Mouse (Mus musculus): Measurements from ENCODE around the gene Prdm16. TPM values are rescaled to one million over a fixed set of nuclear protein-coding genes. Genes with fewer than 3 reads are reported as not detected.

The Prdm16 gene
- polyA plus RNA-seq, 1 experiment from 2014 or later: 21.8 TPM

GRCm38 (mm10) chr4:154478933-154479613 is 157.6 kb downstream of the Prdm16 start:
- ATAC-seq (ENCODE audit: insufficient number of reproducible peaks, low FRiP score): peak; percentile 16; the same call in 1 of the 2 replicates
- Histone ChIP-seq H3K4me3 (no peak overlapping the region), H3K27ac (ENCODE audit: poor library complexity, severe bottlenecking) (peak overlapping the region; percentile 48; the same call in 1 of the 2 replicates), H3K4me1 (replicated peaks) (peaks cover 69% of the 10 kb centered on the region), H3K36me3 (no peaks in the 10 kb centered on the region), H3K4me2 (no peak overlapping the region), H3K27me3 (replicated peaks) (peaks cover 30% of the 10 kb centered on the region), H3K9ac (no peak overlapping the region), H3K9me3 (replicated peaks) (no peaks in the 10 kb centered on the region)
- WGBS: 41% methylated on average over 8 of the region's 8 CpGs

DNA sequence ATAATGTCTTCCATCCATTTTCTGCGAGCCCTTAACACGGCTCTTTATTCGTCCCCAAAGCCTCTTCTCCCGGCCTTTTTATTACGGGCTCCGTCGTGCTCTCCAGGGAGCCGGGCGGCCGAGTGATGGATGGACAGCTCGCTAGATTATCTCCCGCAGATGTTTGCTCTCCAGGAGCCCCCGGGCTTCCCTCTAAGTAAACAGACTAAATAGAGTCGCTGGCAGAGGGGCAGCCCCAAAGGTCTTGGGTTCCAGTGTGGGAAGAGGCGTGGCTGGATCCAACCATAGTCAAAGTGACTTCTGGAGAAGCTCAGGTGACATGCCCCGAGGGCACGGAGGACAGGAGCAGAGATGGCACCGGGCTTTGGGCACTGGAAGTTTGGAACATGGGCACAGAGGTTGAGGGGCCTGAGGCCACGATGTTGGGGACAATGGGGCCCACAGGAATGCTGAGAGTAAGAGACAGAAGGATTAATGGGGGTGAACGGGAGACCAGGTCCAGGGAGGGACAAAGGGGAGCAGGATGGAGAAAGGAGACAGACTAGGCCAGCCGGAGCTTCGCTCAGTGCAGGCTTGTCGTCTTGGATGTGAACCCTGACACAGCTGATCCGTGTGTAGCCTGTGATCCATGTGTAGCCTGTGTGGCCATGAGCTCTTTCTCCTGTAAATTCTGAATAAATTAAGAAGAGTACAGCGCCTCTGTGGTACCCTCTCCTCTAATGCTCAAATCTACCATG is 162.9 kb downstream of the Prdm16 start:
- no peak for ATAC-seq (ENCODE audit: insufficient number of reproducible peaks, low FRiP score)
- Histone ChIP-seq H3K4me2 (no peak overlapping the region), H3K4me3 (no peak overlapping the region), H3K4me1 (replicated peaks) (peaks cover 46% of the 10 kb centered on the region), H3K36me3 (no peaks in the 10 kb centered on the region), H3K27me3 (replicated peaks) (peaks cover 47% of the 10 kb centered on the region), H3K9me3 (replicated peaks) (no peaks in the 10 kb centered on the region), H3K27ac (ENCODE audit: poor library complexity, severe bottlenecking) (no peak overlapping the region), H3K9ac (no peak overlapping the region)
- 22% methylated on average over 25 of the region's 25 CpGs for WGBS

GRCm38 (mm10) chr4:154472569-154472968 is 164.1 kb downstream of the Prdm16 start:
- Histone ChIP-seq H3K27me3 (replicated peaks) (peaks cover 49% of the 10 kb centered on the region), H3K4me1 (replicated peaks) (peaks cover 41% of the 10 kb centered on the region), H3K4me3 (no peak overlapping the region), H3K36me3 (no peaks in the 10 kb centered on the region), H3K4me2 (no peak overlapping the region), H3K9me3 (replicated peaks) (no peaks in the 10 kb centered on the region), H3K27ac (ENCODE audit: poor library complexity, severe bottlenecking) (no peak overlapping the region), H3K9ac (peak overlapping the region; percentile 9; the same call in 1 of the 2 replicates)
- ATAC-seq (ENCODE audit: insufficient number of reproducible peaks, low FRiP score): no peak
- WGBS: 27% methylated on average over 8 of the region's 8 CpGs

DNA sequence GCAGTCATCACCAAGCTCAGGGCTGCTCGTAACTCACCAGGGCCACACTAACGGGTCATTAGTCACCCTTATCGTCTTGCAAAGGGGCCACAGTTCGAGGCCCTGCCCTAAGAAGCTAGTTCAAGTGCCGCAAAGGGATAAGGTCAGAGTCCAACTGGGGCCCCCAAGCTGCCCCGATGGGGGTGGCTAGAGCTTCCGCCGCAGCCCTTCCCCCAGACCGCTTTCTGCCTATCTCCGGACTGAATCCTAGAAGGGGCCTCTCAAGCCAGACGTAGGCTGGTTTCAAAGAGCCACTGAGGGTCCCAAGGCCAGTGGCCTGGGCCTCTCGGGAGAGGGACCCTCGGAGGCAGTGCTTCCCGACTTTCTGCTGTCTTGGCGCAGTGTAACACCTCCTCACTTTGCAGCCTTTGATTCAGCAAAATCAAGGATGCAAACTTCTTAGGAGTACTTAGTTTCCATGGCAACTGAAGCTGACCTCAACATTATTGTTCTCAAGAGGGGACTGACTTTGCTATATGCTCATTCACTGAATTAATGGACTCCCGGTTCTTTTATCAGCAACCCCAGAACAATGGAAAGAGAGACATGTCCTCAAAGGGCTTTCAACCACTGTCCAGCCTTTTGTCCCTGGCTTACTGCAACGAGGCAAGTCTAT is 165.1 kb downstream of the Prdm16 start:
- WGBS: 19% methylated on average over 17 of the region's 17 CpGs
- peak overlapping the region; percentile 17; the same call in 1 of the 2 replicates for H3K4me2 ChIP-seq
- ATAC-seq (ENCODE audit: insufficient number of reproducible peaks, low FRiP score): no peak
- 0 out of 2 replicates have a peak overlapping the region, but pooled peaks have one; percentile 5 for H3K9ac ChIP-seq
- H3K27me3 ChIP-seq (replicated peaks): peaks cover 45% of the 10 kb centered on the region
- H3K27ac ChIP-seq (ENCODE audit: poor library complexity, severe bottlenecking): no peak overlapping the region
- H3K36me3 ChIP-seq: no peaks in the 10 kb centered on the region
- no peak overlapping the region for H3K4me3 ChIP-seq
- H3K4me1 ChIP-seq (replicated peaks): peaks cover 41% of the 10 kb centered on the region
- H3K9me3 ChIP-seq (replicated peaks): no peaks in the 10 kb centered on the region

GRCm38 (mm10) chr4:154466305-154466704 is 170.4 kb downstream of the Prdm16 start:
- Histone ChIP-seq H3K4me1 (replicated peaks) (peaks cover 13% of the 10 kb centered on the region), H3K27ac (ENCODE audit: poor library complexity, severe bottlenecking) (no peak overlapping the region), H3K27me3 (replicated peaks) (peaks cover 38% of the 10 kb centered on the region), H3K4me2 (no peak overlapping the region), H3K9ac (no peak overlapping the region), H3K9me3 (replicated peaks) (no peaks in the 10 kb centered on the region), H3K36me3 (no peaks in the 10 kb centered on the region), H3K4me3 (no peak overlapping the region)
- no peak for ATAC-seq (ENCODE audit: insufficient number of reproducible peaks, low FRiP score)
- WGBS: 28% methylated on average over 5 of the region's 5 CpGs

- ATAC-seq (ENCODE audit: insufficient number of reproducible peaks, low FRiP score): no peak
- no peak overlapping the region for H3K27ac ChIP-seq (ENCODE audit: poor library complexity, severe bottlenecking)
- no peaks in the 10 kb centered on the region for H3K36me3 ChIP-seq
- H3K4me3 ChIP-seq: no peak overlapping the region
- no peak overlapping the region for H3K4me2 ChIP-seq
- peaks cover 42% of the 10 kb centered on the region for H3K27me3 ChIP-seq (replicated peaks)
- H3K4me1 ChIP-seq (replicated peaks): peaks cover 8% of the 10 kb centered on the region
- H3K9me3 ChIP-seq (replicated peaks): no peaks in the 10 kb centered on the region
- 77% methylated on average over 9 of the region's 9 CpGs for WGBS
- no peak overlapping the region for H3K9ac ChIP-seq
Observed at GRCm38 (mm10) chr4:154465123-154465522, 171.6 kb downstream of the Prdm16 start.

- Histone ChIP-seq H3K9me3 (replicated peaks) (no peaks in the 10 kb centered on the region), H3K36me3 (no peaks in the 10 kb centered on the region), H3K27ac (ENCODE audit: poor library complexity, severe bottlenecking) (no peak overlapping the region), H3K4me1 (replicated peaks) (peaks cover 16% of the 10 kb centered on the region), H3K9ac (no peak overlapping the region), H3K4me3 (no peak overlapping the region), H3K27me3 (replicated peaks) (peaks cover 34% of the 10 kb centered on the region), H3K4me2 (no peak overlapping the region)
- ATAC-seq (ENCODE audit: insufficient number of reproducible peaks, low FRiP score): no peak
- 68% methylated on average over 13 of the region's 13 CpGs for WGBS
Observed at GRCm38 (mm10) chr4:154460021-154460420, 176.7 kb downstream of the Prdm16 start.

DNA sequence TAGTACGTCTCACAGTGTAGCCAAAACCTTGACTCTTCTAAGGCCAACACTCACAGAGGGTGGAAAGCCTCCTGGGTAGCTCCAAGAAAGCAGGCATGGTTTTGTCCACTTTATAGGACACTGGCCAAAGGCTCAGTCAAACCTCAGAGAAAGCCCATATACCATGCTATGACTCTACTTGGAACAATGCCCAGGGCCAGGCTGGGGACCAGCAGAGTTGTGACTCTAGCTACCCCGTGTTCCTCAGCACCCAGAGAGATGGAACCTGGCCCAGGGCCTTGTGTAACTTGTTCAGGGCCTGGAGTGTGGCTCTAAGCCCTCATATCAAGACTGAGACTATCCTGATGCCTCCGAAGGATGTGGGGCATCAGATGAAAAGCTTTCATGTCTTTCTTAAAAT is 178.9 kb downstream of the Prdm16 start:
- no peak overlapping the region for H3K9ac ChIP-seq
- 78% methylated on average over 3 of the region's 3 CpGs for WGBS
- H3K4me3 ChIP-seq: no peak overlapping the region
- no peaks in the 10 kb centered on the region for H3K36me3 ChIP-seq
- ATAC-seq (ENCODE audit: insufficient number of reproducible peaks, low FRiP score): no peak
- no peaks in the 10 kb centered on the region for H3K9me3 ChIP-seq (replicated peaks)
- H3K27me3 ChIP-seq (replicated peaks): peaks cover 22% of the 10 kb centered on the region
- no peak overlapping the region for H3K4me2 ChIP-seq
- H3K27ac ChIP-seq (ENCODE audit: poor library complexity, severe bottlenecking): no peak overlapping the region
- H3K4me1 ChIP-seq (replicated peaks): peaks cover 24% of the 10 kb centered on the region

- Histone ChIP-seq H3K36me3 (no peaks in the 10 kb centered on the region), H3K4me2 (no peak overlapping the region), H3K27me3 (replicated peaks) (peaks cover 15% of the 10 kb centered on the region), H3K9me3 (replicated peaks) (no peaks in the 10 kb centered on the region), H3K4me3 (no peak overlapping the region), H3K4me1 (replicated peaks) (peaks cover 38% of the 10 kb centered on the region), H3K9ac (no peak overlapping the region), H3K27ac (ENCODE audit: poor library complexity, severe bottlenecking) (no peak overlapping the region)
- 60% methylated on average over 11 of the region's 11 CpGs for WGBS
- no peak for ATAC-seq (ENCODE audit: insufficient number of reproducible peaks, low FRiP score)
Observed at GRCm38 (mm10) chr4:154456265-154456822, 180.3 kb downstream of the Prdm16 start.

DNA sequence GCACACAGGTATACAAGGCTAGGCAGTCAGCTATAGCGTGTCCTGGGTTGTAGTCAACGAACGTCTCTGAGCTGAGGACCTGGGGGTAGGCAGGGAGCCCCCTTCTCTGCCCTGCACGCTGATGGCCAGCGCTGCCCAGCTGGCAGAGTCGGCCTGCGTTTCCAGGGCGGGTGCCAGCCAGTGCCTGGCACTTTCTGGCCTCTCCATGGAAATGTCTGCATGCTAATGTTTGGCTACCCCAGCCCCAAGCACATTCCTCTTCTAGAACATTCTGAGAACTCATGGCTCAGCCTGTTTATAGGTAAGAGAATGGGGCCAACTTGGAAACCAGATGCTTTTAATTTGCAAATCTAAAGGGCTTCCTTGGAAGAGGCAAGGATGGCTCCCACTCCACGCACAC is 186.2 kb downstream of the Prdm16 start:
- Histone ChIP-seq H3K36me3 (no peaks in the 10 kb centered on the region), H3K4me1 (replicated peaks) (peaks cover 66% of the 10 kb centered on the region), H3K27ac (ENCODE audit: poor library complexity, severe bottlenecking) (no peak overlapping the region), H3K4me2 (no peak overlapping the region), H3K27me3 (replicated peaks) (peaks cover 30% of the 10 kb centered on the region), H3K9ac (no peak overlapping the region), H3K9me3 (replicated peaks) (no peaks in the 10 kb centered on the region), H3K4me3 (no peak overlapping the region)
- no peak for ATAC-seq (ENCODE audit: insufficient number of reproducible peaks, low FRiP score)
- 97% methylated on average over 9 of the region's 9 CpGs for WGBS

GRCm38 (mm10) chr4:154450036-154450435 is 186.6 kb downstream of the Prdm16 start:
- H3K4me1 ChIP-seq (replicated peaks): peaks cover 70% of the 10 kb centered on the region
- H3K4me3 ChIP-seq: no peak overlapping the region
- WGBS: 73% methylated on average over 4 of the region's 4 CpGs
- no peak overlapping the region for H3K9ac ChIP-seq
- H3K36me3 ChIP-seq: no peaks in the 10 kb centered on the region
- no peaks in the 10 kb centered on the region for H3K9me3 ChIP-seq (replicated peaks)
- ATAC-seq (ENCODE audit: insufficient number of reproducible peaks, low FRiP score): no peak
- peaks cover 34% of the 10 kb centered on the region for H3K27me3 ChIP-seq (replicated peaks)
- no peak overlapping the region for H3K4me2 ChIP-seq
- H3K27ac ChIP-seq (ENCODE audit: poor library complexity, severe bottlenecking): no peak overlapping the region

Measured in heart, embryonic 12.5 days (tissue).